Mouse (Mus musculus): ENCODE data around the gene Pacrg. TPM values are rescaled to one million over a fixed set of nuclear protein-coding genes. Genes with fewer than 3 reads are reported as not detected.

Pacrg gene
- total RNA-seq, 2 experiments from 2014 or later, result 2.1 to 2.7 TPM

DNA sequence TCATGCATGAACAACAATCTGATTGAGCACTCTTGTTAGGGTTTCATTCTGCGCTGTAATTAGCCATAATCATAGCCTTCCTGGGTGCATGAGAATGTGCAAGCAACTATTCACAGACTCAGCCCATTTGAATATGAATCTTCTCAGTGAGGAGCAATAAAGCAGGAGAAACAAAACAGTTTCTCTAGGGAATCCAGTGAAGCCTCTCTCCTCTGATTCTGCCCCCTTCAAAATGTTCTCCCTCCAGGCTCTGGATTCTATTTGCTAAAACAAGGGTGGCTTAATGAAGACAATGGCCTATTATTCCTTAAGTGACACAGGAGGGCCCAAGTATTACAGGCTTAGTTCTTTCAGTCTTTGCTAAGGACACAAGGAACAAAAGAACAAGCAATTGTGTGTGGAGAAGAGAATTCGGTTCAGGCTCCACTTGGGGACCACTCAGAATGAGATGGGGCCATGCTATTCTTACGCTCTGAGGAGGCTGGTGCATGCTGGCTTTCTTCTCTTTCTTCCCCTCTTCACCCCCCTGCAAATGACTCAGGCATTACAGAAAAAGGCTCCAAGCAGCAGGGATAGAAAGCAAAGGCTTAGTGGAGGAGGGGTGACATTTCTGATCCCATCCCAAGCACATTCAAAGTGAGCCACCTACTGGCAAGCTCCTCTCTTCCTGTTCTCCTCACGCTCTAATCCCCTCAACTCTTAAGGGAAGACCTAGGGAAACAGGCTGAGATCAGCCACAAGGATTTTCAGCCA lies 95.2 kb downstream of the Pacrg start:
- peak; percentile 35 to 46 for DNase-seq (ENCODE audit: low spot score in 2 of 2)

DNA sequence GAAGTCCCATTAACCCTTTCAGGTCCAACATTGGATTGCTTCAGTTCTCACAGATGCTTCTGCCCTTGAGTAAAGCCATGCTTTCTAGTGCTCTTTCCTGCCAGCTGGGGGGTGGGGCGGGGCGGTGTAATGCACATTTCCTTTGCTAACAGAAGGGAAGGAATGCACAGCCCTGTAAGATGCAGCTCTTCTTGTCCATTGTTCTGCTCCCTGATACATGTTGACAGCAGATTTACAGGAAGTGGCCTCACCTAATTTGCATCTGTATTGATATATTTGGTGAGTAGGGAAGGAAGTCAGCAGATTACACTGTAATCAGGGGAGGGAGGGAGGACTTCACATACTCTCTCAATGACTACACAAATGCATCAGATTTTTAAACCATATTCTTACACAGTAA lies 100.0 kb downstream of the Pacrg start:
- no peak for DNase-seq (ENCODE audit: low spot score in 2 of 2)

DNA sequence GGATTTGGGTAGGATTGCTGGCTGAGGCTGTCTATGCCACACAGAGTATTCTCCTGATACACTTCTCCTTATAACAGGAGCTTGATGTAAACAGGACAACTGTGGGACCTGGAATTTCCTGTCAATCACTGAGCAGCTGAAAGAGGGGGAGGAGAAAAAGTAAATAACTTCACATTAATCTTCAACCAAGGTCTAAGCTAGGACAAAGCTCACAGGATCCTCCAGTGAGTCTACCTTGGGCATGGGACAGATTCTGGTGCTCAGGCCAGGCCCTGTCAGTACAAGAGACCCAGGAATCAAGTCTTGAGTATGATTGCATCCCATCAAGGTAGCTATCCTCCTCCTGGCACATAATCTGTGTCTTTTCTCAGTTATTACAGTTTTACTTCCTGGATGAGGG lies 102.1 kb downstream of the Pacrg start:
- DNase-seq (ENCODE audit: low spot score in 2 of 2), result no peak

DNA sequence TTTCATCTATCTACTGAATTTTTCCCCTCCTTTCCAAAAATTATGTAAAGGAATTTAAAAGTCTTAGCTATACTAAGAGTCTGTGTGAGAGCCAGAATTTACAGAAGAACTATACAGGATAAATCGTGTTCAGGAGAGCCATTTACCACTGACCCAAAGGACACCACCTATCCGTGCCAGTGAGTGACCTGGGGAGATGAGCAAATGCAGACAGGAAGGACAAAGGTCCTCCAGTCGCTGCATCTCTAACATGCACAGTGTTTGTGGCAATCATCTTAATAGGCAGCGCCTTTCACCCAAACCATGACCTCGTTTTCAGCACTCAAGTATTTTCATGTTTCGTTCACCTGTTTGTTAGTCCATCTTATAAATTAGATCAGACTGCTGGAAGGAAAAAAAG lies 105.4 kb downstream of the Pacrg start:
- DNase-seq (ENCODE audit: low spot score in 2 of 2), result no peak

DNA sequence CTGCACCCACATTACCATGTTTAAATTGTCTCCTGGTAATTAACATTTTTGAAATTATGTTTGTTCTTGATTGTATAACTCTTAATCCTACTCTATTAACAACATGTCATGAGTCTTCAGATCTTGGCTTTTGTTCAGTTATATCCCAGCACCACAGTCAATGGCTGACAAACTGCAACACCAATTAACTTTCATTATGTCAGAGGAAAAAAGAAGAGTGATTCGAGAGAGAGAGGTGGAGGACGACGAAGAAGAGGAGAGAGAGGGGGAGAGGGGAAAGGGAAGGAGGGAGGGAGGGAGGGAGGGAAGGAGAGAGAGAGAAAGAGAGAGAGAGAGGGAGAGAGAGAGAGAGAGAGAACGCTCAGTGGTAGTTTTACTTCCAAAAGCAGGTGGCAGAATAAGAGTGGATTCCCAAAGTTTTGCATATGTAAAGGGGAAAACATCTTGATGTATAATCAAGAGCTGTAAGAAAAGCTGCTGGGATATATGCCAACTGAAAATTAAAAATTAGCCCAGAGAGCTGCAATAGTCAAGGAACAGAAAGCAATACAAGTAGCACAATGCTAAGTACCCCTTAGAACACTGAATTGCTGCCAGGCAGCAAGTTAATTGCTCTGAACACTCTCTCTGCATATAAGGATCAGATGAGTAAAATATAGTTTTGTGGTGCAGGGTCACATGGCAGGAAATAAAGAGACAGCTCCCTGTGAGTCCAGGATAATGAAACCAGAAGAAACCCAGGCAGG lies 107.6 kb downstream of the Pacrg start:
- DNase-seq (ENCODE audit: low spot score in 2 of 2), result no peak

DNA sequence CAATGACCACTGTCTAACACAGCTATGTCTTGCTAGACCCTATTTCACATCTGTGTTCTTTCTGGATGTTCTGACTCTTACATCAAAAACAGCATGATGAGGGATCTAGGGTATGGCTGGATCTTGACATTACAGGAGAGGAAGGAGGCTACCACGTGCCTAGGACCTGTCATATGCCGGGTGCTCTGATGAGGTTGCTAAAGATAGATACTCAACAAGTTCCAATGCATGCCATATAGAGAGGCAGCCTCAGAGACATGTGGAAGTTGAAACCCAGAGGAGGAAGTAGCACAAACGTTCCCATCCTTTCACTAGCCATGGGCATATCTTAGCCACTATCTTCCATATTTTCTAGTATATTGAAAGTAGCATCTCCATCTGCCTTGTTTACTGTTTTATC lies 115.3 kb downstream of the Pacrg start:
- no peak for DNase-seq (ENCODE audit: low spot score in 2 of 2)

DNA sequence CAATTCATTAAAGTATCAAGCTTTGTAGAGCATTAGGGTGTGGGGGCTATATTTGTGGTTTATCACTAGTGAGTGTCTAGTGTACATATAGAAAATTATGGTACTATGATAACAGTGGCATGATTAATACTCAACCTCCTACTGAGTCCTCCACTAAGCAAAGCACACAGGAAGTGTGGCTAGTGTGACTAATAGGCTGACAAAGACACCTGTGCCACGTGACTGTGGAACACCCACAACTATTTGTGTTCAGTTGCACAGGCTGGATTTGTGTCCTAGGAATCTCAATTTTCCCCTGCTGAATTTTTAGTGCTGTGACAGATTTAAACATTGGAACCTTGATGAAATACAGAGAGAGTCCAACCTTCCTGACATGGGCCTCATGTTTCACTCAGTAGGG lies 118.5 kb downstream of the Pacrg start:
- no peak for DNase-seq (ENCODE audit: low spot score in 2 of 2)

DNA sequence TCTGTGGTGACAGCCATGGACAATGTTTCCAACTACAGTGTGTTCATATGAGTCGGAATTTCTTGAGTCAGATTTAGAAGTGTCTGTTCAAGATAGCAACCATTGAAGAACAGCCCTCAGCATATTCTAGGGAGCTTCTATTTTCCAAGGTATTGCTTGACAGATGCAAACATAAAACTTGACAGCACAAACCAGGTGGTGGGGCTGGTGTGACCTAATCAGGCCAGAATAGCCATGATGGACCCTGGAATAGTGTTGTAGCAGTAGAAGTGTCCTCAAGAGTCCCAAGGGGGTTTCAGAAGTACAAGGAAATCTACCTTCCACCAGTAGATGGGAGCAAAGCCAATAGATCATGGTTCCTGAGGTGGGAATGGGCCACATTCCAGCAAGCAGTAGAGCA lies 123.0 kb downstream of the Pacrg start:
- DNase-seq (ENCODE audit: low spot score in 2 of 2), result no peak

DNA sequence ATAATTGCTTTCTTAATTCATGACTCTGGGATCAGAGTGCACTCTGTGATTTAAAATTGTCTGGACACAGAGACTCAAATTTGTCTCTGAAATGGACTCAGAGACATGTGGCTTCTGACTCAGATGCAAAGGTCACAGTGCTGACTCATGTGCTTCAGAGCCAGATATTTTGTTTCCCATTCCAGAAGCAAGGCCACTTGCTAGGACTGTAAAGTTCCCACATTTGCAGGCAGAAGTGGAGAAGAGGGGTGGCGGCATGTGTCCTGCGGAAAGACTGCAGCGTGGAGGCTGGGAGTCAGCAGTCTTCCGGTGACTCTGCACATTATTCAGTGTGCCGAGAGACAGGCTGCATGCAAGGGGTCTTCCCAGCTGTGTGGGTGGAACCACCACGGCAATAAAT lies 137.3 kb downstream of the Pacrg start:
- DNase-seq (ENCODE audit: low spot score in 2 of 2), result peak; percentile 41 to 56

DNA sequence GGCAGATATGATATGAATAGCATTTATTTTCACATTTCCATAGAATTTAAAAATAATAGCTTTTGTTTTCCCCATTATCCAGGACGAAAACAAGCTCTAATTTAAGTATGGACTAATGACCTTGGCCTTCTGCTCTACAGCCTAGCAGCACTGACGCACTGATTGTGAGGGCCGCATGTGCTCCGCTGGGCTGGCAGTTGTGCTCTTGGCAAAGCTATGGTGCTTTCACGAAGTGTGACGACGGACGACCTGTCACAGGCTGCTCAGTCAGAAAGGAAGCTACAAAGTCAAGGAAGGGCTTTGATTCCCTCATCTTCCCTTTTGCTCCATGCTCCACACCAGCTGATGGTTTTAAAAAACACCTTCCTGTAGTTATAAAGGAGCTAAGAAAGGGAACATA lies 142.1 kb downstream of the Pacrg start:
- no peak for DNase-seq (ENCODE audit: low spot score in 2 of 2)

DNA sequence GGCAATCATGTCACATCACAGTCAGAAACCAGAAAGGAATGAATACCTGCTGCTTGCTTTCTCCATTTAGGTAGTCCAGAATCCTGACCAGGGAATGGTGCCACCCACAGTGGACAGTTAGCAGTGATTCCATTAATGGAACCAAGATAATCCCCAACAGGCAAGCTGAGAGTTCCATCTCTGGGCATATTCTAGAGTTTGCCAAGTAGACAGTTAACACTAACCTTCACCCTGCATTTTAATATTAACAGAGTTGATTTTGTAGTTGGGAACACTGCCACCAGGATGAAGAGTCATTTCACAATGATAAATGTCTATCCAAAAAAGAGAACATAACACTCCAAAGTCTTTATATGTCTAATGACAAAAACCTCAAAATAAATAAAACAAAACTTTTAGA lies 144.7 kb downstream of the Pacrg start:
- DNase-seq (ENCODE audit: low spot score in 2 of 2), result no peak

DNA sequence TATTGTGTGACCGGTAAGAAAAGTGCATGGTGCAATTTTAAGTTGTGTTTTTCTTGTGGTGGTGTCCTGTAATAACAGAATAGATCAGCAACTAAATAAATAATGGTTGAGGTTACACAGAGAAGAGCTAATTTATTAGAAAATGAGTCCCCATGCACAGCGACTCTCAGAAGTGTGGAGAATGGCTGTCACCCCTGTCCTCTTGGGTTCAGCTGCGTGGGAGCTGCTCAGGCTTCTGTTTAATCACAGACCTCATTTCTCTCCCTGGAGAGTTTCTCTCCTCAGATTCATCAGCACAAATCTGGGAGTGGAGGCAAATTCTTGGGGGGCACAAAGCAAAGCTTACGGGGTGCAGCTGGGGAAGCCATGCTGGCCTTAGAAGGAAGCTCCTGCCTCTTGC lies 163.0 kb downstream of the Pacrg start:
- no peak for DNase-seq (ENCODE audit: low spot score in 2 of 2)

DNA sequence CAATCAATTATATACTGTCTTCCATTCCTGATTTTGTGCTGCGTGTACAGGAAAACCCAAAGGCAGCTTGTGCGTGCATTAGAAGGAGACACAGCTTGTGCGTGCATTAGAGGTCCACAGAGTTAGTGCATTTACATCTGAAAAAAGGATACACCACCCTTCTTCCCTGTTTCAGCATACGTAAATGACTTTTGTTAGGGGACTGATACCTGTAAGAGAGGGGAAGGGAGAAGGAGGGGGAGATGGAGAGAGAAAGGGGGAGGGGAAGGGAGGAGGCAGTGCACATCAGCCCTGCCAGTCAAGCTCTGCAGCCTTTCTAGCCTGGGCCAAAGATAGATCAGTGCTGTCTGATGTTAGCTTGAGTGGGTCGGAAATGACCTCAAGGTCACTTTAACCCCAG lies 164.6 kb downstream of the Pacrg start:
- no peak for DNase-seq (ENCODE audit: low spot score in 2 of 2)

DNA sequence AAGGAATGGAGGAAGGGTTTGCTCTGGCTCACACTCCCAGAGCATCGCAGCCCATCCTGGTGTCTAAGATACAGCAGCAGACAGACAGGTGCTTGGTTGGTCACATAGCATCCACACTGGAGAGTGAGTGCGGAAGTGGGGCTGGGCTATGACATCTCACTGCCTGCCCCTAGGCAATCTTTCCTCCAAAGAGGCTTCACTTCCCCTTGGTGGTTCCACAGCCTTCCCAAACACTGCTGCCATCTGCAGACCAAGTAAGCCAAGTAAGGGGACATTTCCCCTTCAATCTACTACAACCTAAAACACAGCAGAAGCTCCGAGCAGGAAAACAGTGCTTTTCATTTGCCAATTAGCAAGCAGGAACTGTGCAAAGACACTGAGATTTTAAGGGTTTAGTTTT lies 165.1 kb downstream of the Pacrg start:
- DNase-seq (ENCODE audit: low spot score in 2 of 2), result no peak

DNA sequence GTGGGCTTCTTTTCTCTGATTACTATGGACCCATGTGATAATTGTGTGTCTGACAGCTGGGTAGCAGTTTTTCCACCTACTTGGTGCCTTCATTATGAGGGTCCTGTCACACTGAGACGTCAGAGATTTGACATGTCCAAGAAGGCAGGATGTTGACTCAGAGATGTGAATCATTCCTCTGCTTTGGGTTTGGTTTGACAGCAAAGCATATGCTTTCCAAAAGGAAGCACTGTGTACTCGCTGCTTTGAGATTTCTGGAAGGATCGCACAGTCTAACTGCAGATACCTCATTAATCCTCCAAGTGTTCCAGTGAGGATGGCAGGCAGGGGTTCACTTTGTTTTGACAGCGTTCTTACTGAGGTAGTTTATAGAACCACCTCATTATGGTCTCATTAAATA lies 178.8 kb downstream of the Pacrg start:
- DNase-seq (ENCODE audit: low spot score in 2 of 2), result no peak

DNA sequence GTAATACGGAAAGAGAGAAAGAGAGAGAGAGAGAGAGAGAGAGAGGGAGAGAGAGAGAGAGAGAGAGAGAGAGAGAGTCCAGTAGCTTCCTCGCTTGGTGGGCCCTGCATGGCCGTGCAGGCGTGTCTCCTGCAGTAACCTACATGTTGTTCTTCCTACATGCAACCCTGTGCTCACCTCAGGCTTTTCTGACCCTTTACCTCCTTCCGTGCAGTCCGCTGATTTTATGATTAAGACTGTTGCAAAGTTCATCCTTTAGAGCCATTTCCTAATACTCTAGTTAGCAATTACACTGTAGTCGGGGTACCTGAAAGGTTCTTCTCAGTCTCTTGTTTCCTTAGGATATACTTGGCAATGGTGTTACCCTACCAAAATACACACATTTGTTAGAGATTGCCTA lies 196.5 kb downstream of the Pacrg start:
- no peak for DNase-seq (ENCODE audit: low spot score in 2 of 2)

DNA sequence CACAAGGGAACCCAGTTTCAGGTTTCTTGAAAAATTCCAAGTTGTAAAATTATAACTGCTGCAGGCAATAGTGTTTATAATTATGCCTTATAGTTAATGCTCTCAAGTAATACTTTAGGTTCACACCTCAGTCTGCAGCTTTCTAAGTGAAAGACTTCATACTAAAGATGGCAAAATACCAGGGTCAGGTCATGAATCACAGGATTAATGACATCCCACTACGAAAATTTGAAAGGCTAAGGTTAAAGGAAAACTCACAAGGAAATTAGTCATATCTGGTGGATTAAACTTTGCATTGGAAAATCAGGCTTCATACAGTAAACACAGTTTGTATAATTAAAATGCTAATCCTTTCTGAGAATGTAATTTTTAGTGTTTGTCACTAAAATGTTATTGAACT lies 200.3 kb downstream of the Pacrg start:
- DNase-seq (ENCODE audit: low spot score in 2 of 2), result no peak

DNA sequence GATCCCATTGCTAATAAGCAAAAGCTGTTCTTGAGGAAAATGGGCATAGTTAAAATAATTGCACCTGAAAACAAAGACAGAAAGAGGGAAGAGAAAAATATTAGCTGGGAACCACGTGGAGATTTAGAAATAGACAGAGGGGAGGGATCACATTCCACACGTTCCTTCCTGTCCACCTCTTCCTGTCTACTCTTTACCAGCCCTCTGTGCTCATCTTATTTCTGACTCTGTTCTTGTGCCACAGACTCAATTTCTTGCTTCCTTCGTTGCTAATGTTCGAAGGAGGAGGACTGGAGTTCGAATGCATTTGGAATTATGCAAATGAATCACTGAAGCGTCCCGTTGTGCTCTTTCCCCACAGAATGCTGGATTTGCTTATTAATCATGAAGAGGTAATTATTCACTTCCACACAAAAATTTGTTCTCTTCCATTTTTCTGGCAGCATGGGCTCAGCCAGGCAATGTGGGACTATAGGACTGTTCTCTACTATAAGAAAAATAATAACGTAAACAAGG lies 204.1 kb downstream of the Pacrg start:
- DNase-seq (ENCODE audit: low spot score in 2 of 2), result no peak

DNA sequence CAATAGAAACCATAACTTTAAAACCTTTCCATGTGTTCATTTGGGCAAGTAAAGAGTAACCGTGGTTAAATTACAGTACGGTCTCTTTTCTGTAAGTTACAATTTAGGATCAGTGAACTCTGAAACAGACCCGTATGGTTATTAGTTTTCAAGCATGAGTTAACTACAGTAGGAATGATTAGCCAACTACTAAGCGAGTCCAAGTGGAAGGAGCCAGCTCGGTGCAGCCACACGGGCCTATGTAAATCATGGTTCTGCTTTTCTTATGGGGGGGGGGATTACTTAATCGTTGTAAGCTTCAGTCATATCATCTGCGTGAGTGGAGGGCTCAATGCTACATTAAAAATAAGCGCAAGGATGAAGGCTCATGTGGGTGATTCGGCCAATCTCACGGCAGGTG lies 204.6 kb downstream of the Pacrg start:
- DNase-seq (ENCODE audit: low spot score in 2 of 2), result no peak

DNA sequence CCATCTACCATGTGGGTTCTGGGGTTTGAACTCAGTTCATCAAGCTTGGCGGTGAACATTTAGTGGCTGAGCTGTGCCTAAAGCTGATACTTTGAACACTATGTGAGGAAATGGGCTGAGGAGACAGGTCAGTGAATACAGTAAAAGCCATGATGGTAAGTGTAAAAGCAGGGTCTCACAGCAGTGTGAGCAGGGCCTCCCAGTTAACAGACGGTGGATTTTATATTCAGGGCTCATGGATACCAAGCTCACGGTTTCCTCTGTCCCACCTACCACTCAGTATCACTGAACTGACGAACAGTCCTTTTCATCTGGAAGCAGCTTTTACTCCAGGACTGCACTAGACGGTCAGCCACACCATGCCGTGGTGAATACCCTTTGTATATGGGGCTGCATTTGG lies 205.1 kb downstream of the Pacrg start:
- DNase-seq (ENCODE audit: low spot score in 2 of 2), result no peak

DNA sequence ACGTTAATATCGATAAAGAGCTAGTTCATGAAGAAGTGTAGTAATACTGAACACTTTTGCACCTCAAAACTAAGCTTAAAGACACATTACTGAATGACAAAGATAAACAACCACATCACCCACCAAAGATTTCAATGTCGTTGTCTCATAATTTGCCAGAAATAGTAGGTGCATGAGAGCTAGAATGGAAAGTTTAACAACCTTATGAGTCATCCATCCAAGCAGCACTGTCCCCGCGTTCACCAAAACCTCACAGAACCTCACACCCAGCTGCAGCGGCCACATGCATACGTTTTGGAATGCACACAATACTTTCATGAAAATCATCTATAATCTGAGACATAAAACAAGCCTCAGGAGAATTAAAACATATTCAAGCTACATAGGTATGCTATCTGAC lies 206.3 kb downstream of the Pacrg start:
- no peak for DNase-seq (ENCODE audit: low spot score in 2 of 2)

DNA sequence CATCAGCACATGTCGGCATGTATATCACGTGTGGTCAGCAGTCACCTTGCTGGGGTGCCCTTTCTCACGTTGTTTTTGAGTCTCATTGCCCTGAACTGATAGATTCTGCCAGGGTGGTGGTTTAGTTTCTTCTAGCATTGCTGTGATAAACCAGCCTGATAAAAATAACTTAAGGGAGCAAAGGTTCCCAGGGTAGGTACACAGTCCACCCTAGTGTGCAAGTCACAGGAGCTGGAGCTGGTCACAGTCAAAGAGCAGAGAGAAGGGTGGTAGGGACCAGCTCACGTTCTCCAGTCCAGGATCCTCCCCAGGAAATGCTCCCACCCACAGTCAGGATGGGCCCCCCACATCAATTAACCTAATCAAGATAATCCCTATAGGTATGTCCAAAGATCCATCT lies 211.9 kb downstream of the Pacrg start:
- DNase-seq (ENCODE audit: low spot score in 2 of 2), result no peak

DNA sequence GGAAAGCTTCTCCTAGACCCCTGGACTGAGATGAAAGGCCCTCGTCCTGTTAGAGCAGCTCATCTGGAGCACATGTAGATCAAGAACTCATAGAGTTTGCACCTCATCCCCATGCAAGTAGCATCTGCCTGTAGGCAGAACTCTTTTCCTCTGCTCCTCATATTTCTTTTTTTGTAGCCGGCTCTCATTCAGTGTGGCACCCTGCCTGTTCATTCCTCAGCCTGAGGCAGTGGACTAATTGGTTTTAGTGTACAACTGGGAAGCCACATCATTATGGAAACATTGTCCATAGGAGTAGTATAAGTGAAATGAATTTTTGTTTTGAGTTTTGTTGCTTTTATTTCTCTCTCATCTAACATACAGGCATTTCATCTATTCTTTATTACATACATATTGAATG lies 212.6 kb downstream of the Pacrg start:
- no peak for DNase-seq (ENCODE audit: low spot score in 2 of 2)
